Mouse (Mus musculus): ENCODE data around the gene Mrpl48. TPM values are rescaled to one million over a fixed set of nuclear protein-coding genes. Genes with fewer than 3 reads are reported as not detected.

Gene Mrpl48
- polyA plus RNA-seq, 1 experiment from 2014 or later: 62.3 TPM

DNA sequence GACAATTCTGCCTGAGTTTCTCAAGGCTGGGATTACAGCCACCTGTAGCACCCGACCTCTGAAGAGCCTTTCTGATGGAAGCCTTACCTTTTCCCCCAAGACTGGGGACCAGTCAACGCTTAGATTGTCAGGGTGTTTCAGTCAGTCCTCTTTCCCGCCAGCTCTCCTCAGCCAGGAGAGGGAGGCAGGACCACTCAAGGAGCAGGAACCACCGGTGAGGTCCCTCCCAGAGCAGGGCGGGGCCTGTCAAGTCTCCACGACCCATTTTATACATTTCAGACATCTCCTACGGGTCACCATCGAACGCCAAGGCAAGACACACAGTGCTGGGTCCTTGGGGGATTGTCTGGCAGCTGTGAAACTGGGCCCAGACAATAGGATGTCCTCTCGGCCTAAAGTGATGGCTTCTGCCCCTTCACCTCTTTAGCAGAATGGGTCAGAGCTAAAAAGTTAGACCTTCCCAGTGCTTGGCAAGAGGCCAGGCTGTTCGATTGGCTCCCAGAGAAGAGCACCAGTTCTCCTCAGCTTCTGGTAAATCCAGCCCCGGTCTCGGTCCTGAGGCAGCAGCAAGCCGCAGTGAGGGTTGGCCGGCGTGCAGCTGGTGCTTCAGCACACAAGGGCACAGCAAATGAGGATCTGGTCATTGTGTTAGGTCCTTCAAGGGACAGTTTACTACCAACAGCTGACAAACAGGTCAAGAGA lies 107.7 kb downstream of the Mrpl48 start:
- WGBS: 68% methylated on average over 16 of the region's 16 CpGs
- Histone ChIP-seq H3K4me2 (replicated peaks) (no peak overlapping the region), H3K27ac (no peak overlapping the region), H3K4me3 (no peak overlapping the region), H3K36me3 (peaks cover 15% of the 10 kb centered on the region; the same call in 1 of the 2 replicates), H3K9me3 (replicated peaks) (no peaks in the 10 kb centered on the region), H3K9ac (no peak overlapping the region), H3K27me3 (no peaks in the 10 kb centered on the region), H3K4me1 (peaks cover 10% of the 10 kb centered on the region)
- ATAC-seq (ENCODE audit: low FRiP score): no peak

DNA sequence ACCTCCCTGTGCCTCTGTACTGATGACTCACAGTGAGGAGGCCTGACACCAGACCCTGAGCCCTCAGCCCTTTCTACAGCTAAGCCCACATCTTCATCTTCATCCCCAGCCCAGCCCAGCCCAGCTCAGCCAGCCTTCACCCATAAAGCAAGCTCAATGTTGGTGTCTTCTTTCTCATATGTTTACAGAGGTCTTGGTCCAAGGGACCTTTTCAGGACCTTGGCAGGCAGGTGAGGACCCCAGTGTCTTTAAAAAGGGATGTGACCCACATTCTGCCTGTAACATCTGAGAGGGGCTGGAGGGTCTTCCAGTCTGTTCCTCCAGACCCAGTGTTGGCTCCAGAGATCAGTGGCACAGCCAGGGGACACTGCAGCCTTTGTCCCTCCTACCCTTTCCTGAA lies 108.6 kb downstream of the Mrpl48 start:
- Histone ChIP-seq H3K27ac (no peak overlapping the region), H3K4me3 (no peak overlapping the region), H3K36me3 (peaks cover 15% of the 10 kb centered on the region; the same call in 1 of the 2 replicates), H3K4me2 (replicated peaks) (no peak overlapping the region), H3K9ac (no peak overlapping the region), H3K27me3 (no peaks in the 10 kb centered on the region), H3K9me3 (replicated peaks) (no peaks in the 10 kb centered on the region), H3K4me1 (peaks cover 18% of the 10 kb centered on the region)
- no peak for ATAC-seq (ENCODE audit: low FRiP score)

DNA sequence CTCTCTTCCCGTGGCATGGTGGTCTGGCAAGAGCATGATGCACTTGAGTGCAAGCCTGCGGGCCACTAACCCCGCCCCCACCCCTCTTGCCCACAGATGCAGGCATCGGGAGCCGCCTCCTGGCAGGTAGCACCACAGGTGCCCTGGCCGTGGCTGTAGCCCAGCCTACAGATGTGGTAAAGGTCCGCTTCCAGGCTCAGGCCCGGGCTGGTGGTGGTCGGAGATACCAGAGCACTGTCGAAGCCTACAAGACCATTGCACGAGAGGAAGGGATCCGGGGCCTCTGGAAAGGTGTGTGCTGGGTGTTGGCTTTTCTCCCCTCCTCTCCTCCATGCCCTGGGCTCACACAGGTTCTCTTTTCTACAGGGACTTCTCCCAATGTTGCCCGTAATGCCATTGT lies 110.1 kb downstream of the Mrpl48 start:
- ATAC-seq (ENCODE audit: low FRiP score): no peak
- H3K4me3 ChIP-seq: no peak overlapping the region
- H3K9ac ChIP-seq: no peak overlapping the region
- H3K9me3 ChIP-seq (replicated peaks): no peaks in the 10 kb centered on the region
- H3K36me3 ChIP-seq: peaks cover 15% of the 10 kb centered on the region; the same call in 1 of the 2 replicates
- H3K4me1 ChIP-seq: peaks cover 33% of the 10 kb centered on the region
- H3K27ac ChIP-seq: no peak overlapping the region
- WGBS: 91% methylated on average over 13 of the region's 13 CpGs
- no peaks in the 10 kb centered on the region for H3K27me3 ChIP-seq
- H3K4me2 ChIP-seq (replicated peaks): no peak overlapping the region

DNA sequence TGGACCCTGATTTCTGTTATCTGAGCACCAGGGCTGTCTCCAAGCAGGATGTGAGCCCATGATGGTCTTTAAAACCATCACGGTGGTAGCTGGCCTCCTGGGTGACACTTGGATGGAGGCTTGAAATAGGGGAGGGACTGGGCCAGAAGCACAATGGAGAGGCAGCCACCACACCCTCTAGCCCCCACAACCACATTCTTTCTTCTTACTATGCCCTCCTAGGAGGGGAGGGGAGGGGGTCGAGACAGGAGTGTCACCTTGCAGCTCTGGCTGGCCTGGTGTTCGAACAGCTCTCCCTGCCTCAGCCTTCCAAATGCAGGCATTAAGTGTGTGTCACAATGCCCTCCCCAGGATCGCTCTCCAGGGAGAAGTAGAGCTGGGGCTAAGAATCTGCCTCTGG lies 110.7 kb downstream of the Mrpl48 start:
- Histone ChIP-seq H3K9ac (no peak overlapping the region), H3K27ac (no peak overlapping the region), H3K9me3 (replicated peaks) (no peaks in the 10 kb centered on the region), H3K4me1 (peaks cover 39% of the 10 kb centered on the region), H3K27me3 (peaks cover 4% of the 10 kb centered on the region), H3K36me3 (peaks cover 15% of the 10 kb centered on the region; the same call in 1 of the 2 replicates), H3K4me2 (replicated peaks) (no peak overlapping the region), H3K4me3 (no peak overlapping the region)
- ATAC-seq (ENCODE audit: low FRiP score): no peak
- 86% methylated on average over 4 of the region's 4 CpGs for WGBS

DNA sequence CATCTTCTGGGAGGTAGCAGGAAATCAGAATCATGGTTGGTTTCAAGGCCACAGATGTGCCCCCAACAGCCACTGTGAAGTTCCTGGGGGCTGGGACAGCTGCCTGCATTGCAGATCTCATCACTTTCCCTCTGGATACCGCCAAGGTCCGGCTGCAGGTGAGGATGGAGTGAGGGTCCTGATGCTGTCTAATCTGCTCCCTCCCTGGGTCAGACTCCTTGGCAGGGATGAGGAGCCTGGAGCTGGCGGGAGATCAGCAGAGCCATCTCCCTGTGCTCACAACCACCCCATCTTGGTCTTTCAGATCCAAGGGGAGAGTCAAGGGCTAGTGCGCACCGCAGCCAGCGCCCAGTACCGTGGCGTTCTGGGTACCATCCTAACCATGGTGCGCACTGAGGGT lies 111.3 kb downstream of the Mrpl48 start:
- Histone ChIP-seq H3K36me3 (peaks cover 15% of the 10 kb centered on the region; the same call in 1 of the 2 replicates), H3K9ac (no peak overlapping the region), H3K9me3 (replicated peaks) (no peaks in the 10 kb centered on the region), H3K27ac (peak overlapping the region; percentile 25; the same call in 1 of the 2 replicates), H3K4me2 (replicated peaks) (no peak overlapping the region), H3K27me3 (peaks cover 4% of the 10 kb centered on the region), H3K4me1 (peaks cover 40% of the 10 kb centered on the region), H3K4me3 (no peak overlapping the region)
- no peak for ATAC-seq (ENCODE audit: low FRiP score)
- 95% methylated on average over 9 of the region's 9 CpGs for WGBS

DNA sequence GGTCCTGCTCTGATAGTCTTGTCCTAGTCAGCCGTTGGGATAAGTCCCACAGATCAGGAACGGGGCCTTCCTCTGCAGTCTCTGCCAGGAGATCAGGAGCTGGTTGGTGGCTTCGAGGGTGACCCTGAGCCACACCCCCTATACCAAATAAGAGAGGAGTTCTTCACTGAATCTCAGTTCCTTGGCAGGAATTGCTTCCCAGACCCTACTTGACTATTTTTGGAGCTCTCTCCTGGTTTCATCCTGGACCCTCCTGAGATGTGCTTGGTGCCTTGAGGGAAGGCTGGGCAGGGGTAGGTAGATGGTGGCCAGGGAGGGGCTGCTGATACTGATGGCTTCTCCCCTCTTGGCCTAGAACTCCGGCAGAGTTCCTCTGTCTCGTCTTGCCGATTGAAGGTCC lies 111.7 kb downstream of the Mrpl48 start:
- 89% methylated on average over 6 of the region's 6 CpGs for WGBS
- Histone ChIP-seq H3K4me1 (peaks cover 40% of the 10 kb centered on the region), H3K4me3 (no peak overlapping the region), H3K9me3 (replicated peaks) (no peaks in the 10 kb centered on the region), H3K9ac (no peak overlapping the region), H3K36me3 (peaks cover 15% of the 10 kb centered on the region; the same call in 1 of the 2 replicates), H3K4me2 (replicated peaks) (no peak overlapping the region; the same call in 1 of the 2 replicates), H3K27me3 (peaks cover 4% of the 10 kb centered on the region), H3K27ac (peak overlapping the region; percentile 76)
- ATAC-seq (ENCODE audit: low FRiP score): no peak

Other genes with a start within 250 kb of the Mrpl48 start
- gene C2cd3, start 236.1 kb downstream of the Mrpl48 start, polyA plus RNA-seq (2016; fragmentation: Nextera tagmentation; extraction: Ambion mirVana): 33.2 and 37.4 TPM in 2 replicates
- 102 and 111 TPM in 2 replicates for gene Ppme1, start 236.0 kb downstream of the Mrpl48 start, polyA plus RNA-seq (2016; fragmentation: Nextera tagmentation; extraction: Ambion mirVana)
- gene Ucp3, start 135.3 kb downstream of the Mrpl48 start, polyA plus RNA-seq (2016; fragmentation: Nextera tagmentation; extraction: Ambion mirVana): not detected in 2 replicates
- gene Ucp2, start 115.0 kb downstream of the Mrpl48 start, polyA plus RNA-seq (2016; fragmentation: Nextera tagmentation; extraction: Ambion mirVana): 123 and 130 TPM in 2 replicates
- 5.0 and 8.2 TPM in 2 replicates for gene Dnajb13, start 93.3 kb downstream of the Mrpl48 start, polyA plus RNA-seq (2016; fragmentation: Nextera tagmentation; extraction: Ambion mirVana)
- 13.4 and 15.6 TPM in 2 replicates for gene Coa4, start 71.2 kb downstream of the Mrpl48 start, polyA plus RNA-seq (2016; fragmentation: Nextera tagmentation; extraction: Ambion mirVana)
- gene Rab6a, start 891 bp downstream of the Mrpl48 start, polyA plus RNA-seq (2016; fragmentation: Nextera tagmentation; extraction: Ambion mirVana): 194 and 218 TPM in 2 replicates
- 10.5 and 16.9 TPM in 2 replicates for gene Plekhb1, start 54.1 kb upstream of the Mrpl48 start, polyA plus RNA-seq (2016; fragmentation: Nextera tagmentation; extraction: Ambion mirVana)
- gene Fam168a, start 98.3 kb upstream of the Mrpl48 start, polyA plus RNA-seq (2016; fragmentation: Nextera tagmentation; extraction: Ambion mirVana): 64.7 and 67.2 TPM in 2 replicates